Mouse (Mus musculus): ENCODE data around the gene Gm12166. TPM values are rescaled to one million over a fixed set of nuclear protein-coding genes. Genes with fewer than 3 reads are reported as not detected.

Gene Gm12166
- total RNA-seq (2015) (28.1 and 37.2 TPM in 2 replicates), total RNA-seq (2017) (12.4 and 44.5 TPM in 2 replicates)

GRCm38 (mm10) chr11:46052105-46052659 lies at the start of gene Gm12166:
Gm12166 (minus strand) TSS chr11:46052321.
- peak; percentile 74 for ATAC-seq (ENCODE audit: poor library complexity, severe bottlenecking)

- ATAC-seq (ENCODE audit: poor library complexity, severe bottlenecking) = no peak
Observed at GRCm38 (mm10) chr11:46097062-46097461, 44.9 kb upstream of the Gm12166 start.

GRCm38 (mm10) chr11:46096265-46096649 lies 44.1 kb upstream of the Gm12166 start:
- no peak for ATAC-seq (ENCODE audit: poor library complexity, severe bottlenecking)

GRCm38 (mm10) chr11:46095477-46096264 lies 43.5 kb upstream of the Gm12166 start:
- ATAC-seq (ENCODE audit: poor library complexity, severe bottlenecking) = no peak

GRCm38 (mm10) chr11:46092121-46092520 lies 40.0 kb upstream of the Gm12166 start:
- no peak for ATAC-seq (ENCODE audit: poor library complexity, severe bottlenecking)

GRCm38 (mm10) chr11:46090951-46091667 lies 39.0 kb upstream of the Gm12166 start:
- no peak for ATAC-seq (ENCODE audit: poor library complexity, severe bottlenecking)

GRCm38 (mm10) chr11:46090036-46090725 lies 38.1 kb upstream of the Gm12166 start:
- ATAC-seq (ENCODE audit: poor library complexity, severe bottlenecking) = no peak

GRCm38 (mm10) chr11:46089081-46089713 lies 37.1 kb upstream of the Gm12166 start:
- no peak for ATAC-seq (ENCODE audit: poor library complexity, severe bottlenecking)

GRCm38 (mm10) chr11:46086446-46086845 lies 34.3 kb upstream of the Gm12166 start:
- ATAC-seq (ENCODE audit: poor library complexity, severe bottlenecking) = no peak

- no peak for ATAC-seq (ENCODE audit: poor library complexity, severe bottlenecking)
Observed at GRCm38 (mm10) chr11:46085398-46086163, 33.5 kb upstream of the Gm12166 start.

- ATAC-seq (ENCODE audit: poor library complexity, severe bottlenecking) = no peak
Observed at GRCm38 (mm10) chr11:46084568-46084967, 32.4 kb upstream of the Gm12166 start.

GRCm38 (mm10) chr11:46083835-46084444 lies 31.8 kb upstream of the Gm12166 start:
- ATAC-seq (ENCODE audit: poor library complexity, severe bottlenecking) = peak; percentile 58

GRCm38 (mm10) chr11:46083405-46083804 lies 31.3 kb upstream of the Gm12166 start:
- peak; percentile 78 for ATAC-seq (ENCODE audit: poor library complexity, severe bottlenecking)

GRCm38 (mm10) chr11:46081075-46081474 lies 29.0 kb upstream of the Gm12166 start:
- no peak for ATAC-seq (ENCODE audit: poor library complexity, severe bottlenecking)

- no peak for ATAC-seq (ENCODE audit: poor library complexity, severe bottlenecking)
Observed at GRCm38 (mm10) chr11:46077732-46078375, 25.7 kb upstream of the Gm12166 start.

- no peak for ATAC-seq (ENCODE audit: poor library complexity, severe bottlenecking)
Observed at GRCm38 (mm10) chr11:46077304-46077703, 25.2 kb upstream of the Gm12166 start.

GRCm38 (mm10) chr11:46076442-46077158 lies 24.5 kb upstream of the Gm12166 start:
- peak; percentile 89 for ATAC-seq (ENCODE audit: poor library complexity, severe bottlenecking)

- ATAC-seq (ENCODE audit: poor library complexity, severe bottlenecking) = peak; percentile 59
Observed at GRCm38 (mm10) chr11:46075507-46075906, 23.4 kb upstream of the Gm12166 start.

All from megakaryocyte, adult 5-6 weeks (primary cell).